Mouse (Mus musculus) MEL-GATA-1-ER (cell line): Measurements from ENCODE around the gene Cyp26b1.

ENCODE experiments used
- DNase-seq: peaks from one replicate; pipeline ENCODE4 v3.0.0-alpha.2; 2012; ENCODE audit warnings: low read depth; ENCODE audit errors: extremely low read depth

Cyp26b1 gene

GRCm38 (mm10) chr6:84565245-84565644 lies 28.5 kb downstream of the Cyp26b1 start:
- DNase-seq, result no peak

GRCm38 (mm10) chr6:84562948-84563347 lies 30.8 kb downstream of the Cyp26b1 start:
- no peak for DNase-seq

GRCm38 (mm10) chr6:84561171-84561570 lies 32.5 kb downstream of the Cyp26b1 start:
- DNase-seq, result no peak

GRCm38 (mm10) chr6:84549852-84550437 lies 43.8 kb downstream of the Cyp26b1 start:
- DNase-seq, result no peak

GRCm38 (mm10) chr6:84545428-84545827 lies 48.3 kb downstream of the Cyp26b1 start:
- no peak for DNase-seq

GRCm38 (mm10) chr6:84544359-84544758 lies 49.3 kb downstream of the Cyp26b1 start:
- DNase-seq, result no peak

GRCm38 (mm10) chr6:84543516-84543915 lies 50.2 kb downstream of the Cyp26b1 start:
- no peak for DNase-seq

GRCm38 (mm10) chr6:84539924-84540323 lies 53.8 kb downstream of the Cyp26b1 start:
- DNase-seq, result no peak

GRCm38 (mm10) chr6:84538681-84539080 lies 55.0 kb downstream of the Cyp26b1 start:
- DNase-seq, result no peak

GRCm38 (mm10) chr6:84537611-84538197 lies 56.0 kb downstream of the Cyp26b1 start:
- no peak for DNase-seq

GRCm38 (mm10) chr6:84534944-84535343 lies 58.8 kb downstream of the Cyp26b1 start:
- no peak for DNase-seq

- DNase-seq, result no peak
These were observed 63.8 kb downstream of the Cyp26b1 start for GRCm38 (mm10) chr6:84529912-84530311.

GRCm38 (mm10) chr6:84524901-84525601 lies 68.7 kb downstream of the Cyp26b1 start:
- DNase-seq, result no peak
